Mouse (Mus musculus) testis, adult 2 months (tissue): ENCODE measurements at regions not wholly inside any gene's neighbourhood (a gene's known extent, or its start where the extent isn't known, plus 50 kb on each side); places are given as distances from the start of the nearest gene placed in this dataset.

Source experiments
- CTCF ChIP-seq: fragments of 200-500 bp; IDR thresholded peaks from 2 replicates; pipeline ENCODE4 v1.5.1; 2012; ENCODE audit warnings: low read depth, mild to moderate bottlenecking, inconsistent platforms, low read length, moderate library complexity; ENCODE audit not compliant: control insufficient read depth, insufficient read depth, insufficient replicate concordance
- POLR2A ChIP-seq: fragments of 200-500 bp; IDR thresholded peaks from 2 replicates; pipeline ENCODE4 v1.6.1; 2012; ENCODE audit warnings: low read depth, mild to moderate bottlenecking, inconsistent platforms, low read length, moderate library complexity; ENCODE audit not compliant: control insufficient read depth

- TF ChIP-seq CTCF (no peak), POLR2A (no peak)
Measured at GRCm38 (mm10) chr1:75848436-75848835, 302.4 kb downstream of the Slc4a3 start.
